Mouse (Mus musculus) ES-Bruce4 (cell line): ENCODE results near the gene Plscr4.

Experiments
- CTCF ChIP-seq: IDR thresholded peaks from one replicate; pipeline ENCODE4 v1.8.1; 2011; ENCODE audit warnings: low read depth, low read length
- EP300 ChIP-seq: IDR thresholded peaks from 2 replicates; pipeline ENCODE4 v1.6.1; 2011; ENCODE audit warnings: low read depth, low read length; ENCODE audit not compliant: insufficient read depth
- POLR2A ChIP-seq: IDR thresholded peaks from one replicate; pipeline ENCODE4 v1.8.1; 2011; ENCODE audit warnings: low read length; ENCODE audit not compliant: insufficient read depth

GRCm38 (mm10) chr9:92458418-92458817, 1.2 kb downstream of the Plscr4 start:
- no peak for TF ChIP-seq CTCF
- no peak for TF ChIP-seq POLR2A
- no peak for TF ChIP-seq EP300
